Mouse (Mus musculus): ENCODE results near the gene Psg28. TPM values are rescaled to one million over a fixed set of nuclear protein-coding genes. Genes with fewer than 3 reads are reported as not detected.
"Not testable (repeated sequence)": the region's sequence is repeated elsewhere in the genome, so short reads cannot be mapped to it uniquely, and the experiment has no call there.

Gene Psg28
- polyA plus RNA-seq (2012; rRNA removed): 0.51 TPM in 1 of 2 replicates, not detected in the other

- WGBS: 70% methylated on average over 2 of the region's 2 CpGs
Observed at GRCm38 (mm10) chr7:18431941-18432340, at the start of gene Psg28. Psg28 (minus strand) TSS chr7:18432041.

GRCm38 (mm10) chr7:18403407-18403806 lies 28.4 kb downstream of the Psg28 start:
- WGBS: 55% methylated on average over 11 of the region's 11 CpGs
- no peak for DNase-seq (ENCODE audit: low read depth, low spot score)

More at GRCm38 (mm10) chr7:18431941-18432340, at the start of gene Psg28:
- DNase-seq (ENCODE audit: low read depth, low spot score): not testable (repeated sequence)

GRCm38 (mm10) chr7:18402527-18403237 lies 29.2 kb downstream of the Psg28 start:
- no peak for DNase-seq (ENCODE audit: low read depth, low spot score)
- 55% methylated on average over 33 of the region's 35 CpGs for WGBS

- 24% methylated on average over 4 of the region's 4 CpGs for WGBS
- not testable (repeated sequence) for DNase-seq (ENCODE audit: low read depth, low spot score)
Observed at GRCm38 (mm10) chr7:18391483-18391882, 40.4 kb downstream of the Psg28 start.

- DNase-seq (ENCODE audit: low read depth, low spot score): no peak
- WGBS: 25% methylated on average over 2 of the region's 2 CpGs
Observed at GRCm38 (mm10) chr7:18378295-18378694, 53.5 kb downstream of the Psg28 start.

Other genes with a start within 250 kb of the Psg28 start
- 0.04 TPM in 1 of 2 replicates, not detected in the other for gene Mill1, start 186.7 kb downstream of the Psg28 start, polyA plus RNA-seq (2012; rRNA removed)
- 0.81 and 0.91 TPM in 2 replicates for gene Psg18, start 77.0 kb downstream of the Psg28 start, polyA plus RNA-seq (2012; rRNA removed)
- 0.35 TPM in 1 of 2 replicates, not detected in the other for gene Psg26, start 52.1 kb upstream of the Psg28 start, polyA plus RNA-seq (2012; rRNA removed)
- 0.23 TPM in 1 of 2 replicates, not detected in the other for gene Psg25, start 100.2 kb upstream of the Psg28 start, polyA plus RNA-seq (2012; rRNA removed)
- 0.29 TPM in 1 of 2 replicates, not detected in the other for gene Psg27, start 135.3 kb upstream of the Psg28 start, polyA plus RNA-seq (2012; rRNA removed)
- 0.04 TPM in 1 of 2 replicates, not detected in the other for gene Psg23, start 184.5 kb upstream of the Psg28 start, polyA plus RNA-seq (2012; rRNA removed)
- gene Psg21, start 224.7 kb upstream of the Psg28 start, polyA plus RNA-seq (2012; rRNA removed): not detected in 2 replicates